Mouse (Mus musculus): ENCODE results near the gene Rbm45. TPM values are rescaled to one million over a fixed set of nuclear protein-coding genes. Genes with fewer than 3 reads are reported as not detected.

Rbm45 gene
- polyA plus RNA-seq, 1 experiment = 12.6 TPM

- no peak for DNase-seq (ENCODE audit: low read depth)
Observed at GRCm38 (mm10) chr2:76386531-76386930, 16.7 kb downstream of the Rbm45 start.

GRCm38 (mm10) chr2:76400178-76400577 is 30.4 kb downstream of the Rbm45 start:
- DNase-seq (ENCODE audit: low read depth) = no peak

- DNase-seq (ENCODE audit: low read depth) = no peak
Observed at GRCm38 (mm10) chr2:76405596-76406150, 35.9 kb downstream of the Rbm45 start.

GRCm38 (mm10) chr2:76406151-76406936 is 36.6 kb downstream of the Rbm45 start, which contains the start of gene Osbpl6:
Gene Osbpl6, plus strand, starts transcription at chr2:76406508.
- no peak for DNase-seq (ENCODE audit: low read depth)

- DNase-seq (ENCODE audit: low read depth) = no peak
Observed at GRCm38 (mm10) chr2:76406937-76407441, 37.2 kb downstream of the Rbm45 start.

- DNase-seq (ENCODE audit: low read depth) = no peak
Observed at GRCm38 (mm10) chr2:76409526-76409925, 39.7 kb downstream of the Rbm45 start.

- no peak for DNase-seq (ENCODE audit: low read depth)
Observed at GRCm38 (mm10) chr2:76409986-76410385, 40.2 kb downstream of the Rbm45 start.

- DNase-seq (ENCODE audit: low read depth) = no peak
Observed at GRCm38 (mm10) chr2:76412924-76413323, 43.1 kb downstream of the Rbm45 start.

- DNase-seq (ENCODE audit: low read depth) = no peak
Observed at GRCm38 (mm10) chr2:76417446-76418141, 47.8 kb downstream of the Rbm45 start.

GRCm38 (mm10) chr2:76418142-76418518 is 48.3 kb downstream of the Rbm45 start:
- DNase-seq (ENCODE audit: low read depth) = no peak

- DNase-seq (ENCODE audit: low read depth) = no peak
Observed at GRCm38 (mm10) chr2:76421411-76421924, 51.7 kb downstream of the Rbm45 start.

- DNase-seq (ENCODE audit: low read depth) = no peak
Observed at GRCm38 (mm10) chr2:76426816-76427215, 57.0 kb downstream of the Rbm45 start.

- DNase-seq (ENCODE audit: low read depth) = no peak
Observed at GRCm38 (mm10) chr2:76429318-76429717, 59.5 kb downstream of the Rbm45 start.

- DNase-seq (ENCODE audit: low read depth) = no peak
Observed at GRCm38 (mm10) chr2:76429855-76430254, 60.1 kb downstream of the Rbm45 start.

- DNase-seq (ENCODE audit: low read depth) = no peak
Observed at GRCm38 (mm10) chr2:76430539-76430938, 60.8 kb downstream of the Rbm45 start.

Other genes with a start within 250 kb of the Rbm45 start
- gene Pde11a, start 31.2 kb upstream of the Rbm45 start, polyA plus RNA-seq (2012; rRNA removed) = 1.0 and 1.3 TPM in 2 replicates
- not detected in 2 replicates for gene Cyct, start 9.5 kb upstream of the Rbm45 start, polyA plus RNA-seq (2012; rRNA removed)
- gene Osbpl6, start 36.5 kb downstream of the Rbm45 start, polyA plus RNA-seq (2012; rRNA removed) = 10.4 and 15.5 TPM in 2 replicates